Mouse (Mus musculus) testis, adult 2 months (tissue): ENCODE data around the gene Cyp2s1. TPM values are rescaled to one million over a fixed set of nuclear protein-coding genes. Genes with fewer than 3 reads are reported as not detected.
"Not testable (repeated sequence)": the region's sequence is repeated elsewhere in the genome, so short reads cannot be mapped to it uniquely, and the experiment has no call there.

ENCODE experiments used
- H3K27ac ChIP-seq: fragments of 200-500 bp; 2 replicates; pipeline ENCODE4 v1.5.1; 2012; ENCODE audit warnings: low read depth, low read length; ENCODE audit not compliant: control insufficient read depth, insufficient read depth
- H3K27me3 ChIP-seq: fragments of 200-500 bp; 2 replicates; pipeline ENCODE4 v1.6.1; 2012; ENCODE audit warnings: mild to moderate bottlenecking, low read length, moderate library complexity; ENCODE audit not compliant: control insufficient read depth, insufficient read depth
- H3K36me3 ChIP-seq: fragments of 200-500 bp; 2 replicates; pipeline ENCODE4 v1.6.1; 2012; ENCODE audit warnings: mild to moderate bottlenecking, low read length; ENCODE audit not compliant: control insufficient read depth, insufficient read depth
- H3K4me1 ChIP-seq: fragments of 200-500 bp; 2 replicates; pipeline ENCODE4 v1.6.1; 2012; ENCODE audit warnings: low read length; ENCODE audit not compliant: control insufficient read depth, insufficient read depth
- H3K4me3 ChIP-seq: fragments of 200-500 bp; 2 replicates; pipeline ENCODE4 v1.5.1; 2012; ENCODE audit warnings: low read depth, mild to moderate bottlenecking, low read length, moderate library complexity, mixed read lengths; ENCODE audit not compliant: control insufficient read depth
- CTCF ChIP-seq: fragments of 200-500 bp; IDR thresholded peaks from 2 replicates; pipeline ENCODE4 v1.5.1; 2012; ENCODE audit warnings: low read depth, mild to moderate bottlenecking, inconsistent platforms, low read length, moderate library complexity; ENCODE audit not compliant: control insufficient read depth, insufficient read depth, insufficient replicate concordance
- POLR2A ChIP-seq: fragments of 200-500 bp; IDR thresholded peaks from 2 replicates; pipeline ENCODE4 v1.6.1; 2012; ENCODE audit warnings: low read depth, mild to moderate bottlenecking, inconsistent platforms, low read length, moderate library complexity; ENCODE audit not compliant: control insufficient read depth
- polyA plus RNA-seq: library from polyadenylated mRNA; depleted of rRNA; stranded (reverse); fragments of >200 nt; gene quantifications from 2 replicates; pipeline ENCODE4 v1.2.3, GENCODE M21; 2012

Cyp2s1 gene
- polyA plus RNA-seq, 1 experiment, result 1.9 TPM

DNA sequence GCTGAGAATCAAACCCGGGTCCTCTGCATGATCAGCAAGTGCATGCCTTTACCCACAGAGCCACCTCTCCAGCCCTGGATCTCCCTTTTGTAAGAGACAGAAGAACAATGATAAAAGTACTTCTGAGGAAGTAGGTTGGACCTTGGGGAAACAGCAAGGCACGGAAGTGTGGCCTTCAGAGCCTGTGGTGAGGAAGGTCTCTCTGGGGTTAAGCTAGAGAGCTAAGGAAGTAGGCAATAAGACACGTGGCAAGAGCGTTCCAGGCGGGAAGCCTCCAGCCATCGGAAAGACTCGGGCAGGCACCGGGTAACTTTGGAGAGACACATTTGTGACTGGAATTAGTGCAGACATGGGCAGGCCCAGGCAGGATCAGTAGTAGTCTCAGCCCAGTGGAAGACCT is 21.9 kb downstream of the Cyp2s1 start:
- Histone ChIP-seq H3K4me1 (no peaks in the 10 kb centered on the region), H3K27me3 (no peaks in the 10 kb centered on the region), H3K27ac (no peak overlapping the region), H3K36me3 (no peaks in the 10 kb centered on the region), H3K4me3 (no peak overlapping the region)
- TF ChIP-seq CTCF (no peak), POLR2A (no peak)

DNA sequence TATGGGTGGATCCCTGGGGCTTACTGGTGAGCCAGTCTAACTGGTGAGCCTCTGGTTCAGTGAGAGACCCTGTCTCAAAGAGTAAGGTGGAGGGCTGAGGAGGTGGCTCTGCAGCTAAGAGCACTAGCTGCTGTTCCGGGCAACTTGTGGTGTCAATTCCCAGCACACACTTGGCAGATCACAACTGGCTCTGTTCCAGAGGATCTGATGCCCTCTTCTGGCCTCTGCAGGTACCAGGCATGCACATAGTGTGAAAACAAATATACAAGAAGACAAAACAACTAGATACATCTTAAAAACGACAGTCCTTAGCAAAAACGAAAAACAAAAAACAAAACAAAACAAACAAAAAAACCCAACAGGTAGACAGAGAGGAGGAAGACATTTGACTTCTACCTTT is 23.0 kb downstream of the Cyp2s1 start:
- no peaks in the 10 kb centered on the region for H3K36me3 ChIP-seq
- H3K4me1 ChIP-seq, result peaks cover under 1% of the 10 kb centered on the region; the same call in 1 of the 2 replicates
- no peaks in the 10 kb centered on the region for H3K27me3 ChIP-seq
- H3K4me3 ChIP-seq, result no peak overlapping the region
- TF ChIP-seq CTCF, result peak; percentile 9; the same call in 1 of the 2 replicates
- TF ChIP-seq POLR2A, result no peak
- no peak overlapping the region for H3K27ac ChIP-seq

DNA sequence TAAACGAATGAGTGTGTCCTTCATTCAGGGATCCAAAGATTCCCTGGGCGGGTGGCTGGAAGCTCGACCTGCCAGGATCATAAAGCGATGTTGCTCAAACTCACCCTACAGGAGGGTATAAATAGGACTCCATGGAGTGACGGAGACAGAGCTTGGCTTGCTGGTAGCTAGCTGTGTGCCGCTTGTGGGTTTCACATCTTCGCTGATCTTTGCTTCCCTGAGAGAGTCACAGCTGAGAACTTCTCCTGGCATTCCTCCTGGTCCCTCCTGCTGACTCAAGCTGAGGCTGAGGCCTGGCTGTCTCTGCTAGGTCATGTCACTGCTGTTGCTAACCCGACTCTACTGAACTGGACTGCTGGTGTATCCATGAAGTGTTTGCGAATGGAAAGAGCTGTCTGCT is 23.7 kb downstream of the Cyp2s1 start:
- H3K27me3 ChIP-seq, H3K36me3 ChIP-seq, H3K4me3 ChIP-seq, H3K4me1 ChIP-seq, H3K27ac ChIP-seq: not testable (repeated sequence)

DNA sequence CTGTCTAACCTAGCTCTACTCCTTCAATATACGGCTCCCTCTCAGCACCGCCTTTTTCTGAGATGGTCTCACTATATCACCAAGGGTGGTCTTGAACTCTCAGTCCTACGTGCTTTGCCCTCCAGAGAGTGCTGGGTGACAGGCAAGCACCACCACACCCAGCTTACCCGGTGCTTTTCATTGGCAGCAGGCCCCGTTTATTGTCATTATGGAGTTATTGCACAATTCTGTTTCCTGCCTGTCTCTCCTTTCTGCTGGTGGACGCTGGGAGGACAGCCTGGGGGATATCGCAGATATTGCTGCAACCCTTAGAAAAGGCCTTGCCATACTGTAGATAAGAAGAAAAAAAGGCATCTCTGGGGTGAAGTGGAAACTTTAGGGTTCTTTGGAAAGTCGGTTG is 26.1 kb downstream of the Cyp2s1 start:
- Histone ChIP-seq H3K36me3 (no peaks in the 10 kb centered on the region), H3K27me3 (no peaks in the 10 kb centered on the region)

DNA sequence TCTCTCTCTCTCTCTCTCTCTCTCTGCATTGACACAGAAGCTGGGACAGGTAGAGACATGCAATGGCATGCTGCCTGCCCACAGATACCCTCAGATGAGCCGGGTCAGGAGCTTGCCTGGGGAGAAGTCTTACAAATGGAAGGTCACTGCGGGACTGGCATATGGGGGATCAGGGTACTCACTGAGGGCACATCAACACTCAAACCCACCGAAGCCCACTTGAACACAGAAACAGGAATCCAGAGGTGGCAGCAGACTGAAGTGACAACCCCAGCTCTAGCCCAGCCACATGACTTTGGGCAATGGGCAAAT is 27.6 kb downstream of the Cyp2s1 start:
- H3K27me3 ChIP-seq, result no peaks in the 10 kb centered on the region
- H3K27ac ChIP-seq, result no peak overlapping the region
- H3K4me3 ChIP-seq, result no peak overlapping the region
- H3K4me1 ChIP-seq, result peaks cover 7% of the 10 kb centered on the region
- no peaks in the 10 kb centered on the region for H3K36me3 ChIP-seq
- TF ChIP-seq POLR2A (no peak), CTCF (no peak)

More for the DNA sequence above, 26.1 kb downstream of the Cyp2s1 start:
- no peak for TF ChIP-seq CTCF
- TF ChIP-seq POLR2A, result no peak
- Histone ChIP-seq H3K4me1 (peaks cover 7% of the 10 kb centered on the region), H3K27ac (no peak overlapping the region), H3K4me3 (no peak overlapping the region)

DNA sequence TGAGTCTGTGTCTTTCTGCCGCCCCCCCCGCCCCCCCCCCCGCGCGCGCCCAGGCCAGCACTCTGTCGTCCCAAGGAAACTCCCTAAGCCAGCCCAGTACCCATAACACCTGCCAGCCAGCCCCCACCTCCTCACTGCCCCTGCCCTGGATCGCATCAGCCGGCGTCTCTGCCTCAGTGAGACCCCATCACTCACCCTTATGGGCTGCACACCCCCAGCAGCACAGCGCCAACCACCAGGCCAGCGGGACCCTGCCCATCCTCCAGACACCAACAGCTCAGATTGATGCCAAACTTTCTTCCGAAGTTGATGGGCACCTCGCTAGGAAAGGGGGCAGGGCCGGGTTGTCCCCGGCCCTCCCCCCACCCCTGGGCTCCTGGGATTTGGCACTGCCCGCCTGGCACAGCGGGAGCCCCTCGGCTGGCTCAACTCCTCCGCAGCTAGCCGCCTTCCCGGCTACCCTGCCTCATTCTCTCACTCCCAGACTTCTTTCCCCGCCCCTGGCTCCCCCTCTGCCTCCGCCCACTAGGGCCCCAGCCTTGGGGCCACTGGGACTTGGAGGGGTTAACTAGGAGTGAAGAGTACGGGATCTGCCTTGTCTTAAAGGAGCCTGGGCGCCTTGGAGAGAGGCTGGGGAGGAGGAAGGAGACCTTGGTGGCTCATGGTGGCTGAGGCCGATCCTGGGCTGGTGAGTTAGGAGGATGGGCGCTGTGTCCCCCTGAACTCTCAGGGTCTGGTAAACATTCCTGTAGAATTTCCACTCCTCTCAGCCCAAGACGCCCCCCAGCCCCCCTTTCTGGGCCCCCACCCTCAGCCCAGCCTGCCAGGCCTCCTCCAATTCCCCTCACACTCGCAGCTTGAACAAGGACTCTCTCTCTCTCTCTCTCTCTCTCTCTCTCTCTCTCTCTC is 28.2 kb downstream of the Cyp2s1 start, which contains the start of gene Axl:
Axl (minus strand) TSS at position 486 of the 909 bp plus-strand sequence.
- no peaks in the 10 kb centered on the region for H3K27me3 ChIP-seq
- H3K36me3 ChIP-seq, result no peaks in the 10 kb centered on the region
- H3K4me1 ChIP-seq, result peaks cover 7% of the 10 kb centered on the region
- peak within 1 kb of the TSS; percentile 87 for H3K4me3 ChIP-seq
- TF ChIP-seq POLR2A, result peak; percentile 35; the same call in 1 of the 2 replicates
- no peak for TF ChIP-seq CTCF
- peak within 1 kb of the TSS; percentile 79 for H3K27ac ChIP-seq

DNA sequence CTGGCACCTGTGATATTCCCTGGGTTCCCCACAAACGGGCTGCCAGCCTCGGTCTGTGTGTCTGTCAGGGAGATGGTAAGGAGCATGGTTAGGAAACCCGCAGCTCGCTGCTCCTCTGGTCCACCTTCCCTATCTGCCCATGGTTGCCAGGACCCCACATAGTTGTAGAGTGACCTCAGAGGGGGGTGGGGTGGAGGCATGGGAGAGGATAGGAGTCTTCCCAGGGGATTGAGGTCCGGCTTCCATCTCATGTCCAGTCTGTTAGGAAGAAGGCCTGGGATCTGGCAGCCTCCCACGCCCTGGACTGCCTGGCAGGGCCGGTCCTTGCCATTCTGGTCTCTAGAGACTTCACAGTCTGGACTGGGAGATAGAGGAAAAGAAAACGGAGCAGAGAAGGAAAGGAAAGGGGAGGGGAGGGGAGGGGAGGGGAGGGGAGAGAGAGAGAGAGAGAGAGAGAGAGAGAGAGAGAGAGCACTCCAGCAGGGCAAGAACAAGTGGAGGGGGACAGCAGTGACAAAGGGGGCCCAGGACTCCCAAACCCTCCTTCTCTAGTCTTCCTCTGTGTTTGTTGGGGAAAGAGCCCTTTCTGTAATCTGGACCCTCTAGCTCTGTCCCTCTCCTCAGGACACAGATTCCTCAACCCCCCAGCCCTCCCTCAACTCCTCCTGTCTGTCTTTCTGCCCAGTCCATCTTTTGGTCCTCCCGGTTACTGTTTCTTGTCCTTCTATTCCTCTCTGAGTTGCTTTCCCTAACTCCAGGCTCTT is 29.1 kb downstream of the Cyp2s1 start:
- H3K36me3 ChIP-seq, result no peaks in the 10 kb centered on the region
- peaks cover 7% of the 10 kb centered on the region for H3K4me1 ChIP-seq
- peak overlapping the region; percentile 68 for H3K4me3 ChIP-seq
- H3K27ac ChIP-seq, result peak overlapping the region; percentile 76
- TF ChIP-seq CTCF (no peak), POLR2A (no peak)
- H3K27me3 ChIP-seq, result no peaks in the 10 kb centered on the region

DNA sequence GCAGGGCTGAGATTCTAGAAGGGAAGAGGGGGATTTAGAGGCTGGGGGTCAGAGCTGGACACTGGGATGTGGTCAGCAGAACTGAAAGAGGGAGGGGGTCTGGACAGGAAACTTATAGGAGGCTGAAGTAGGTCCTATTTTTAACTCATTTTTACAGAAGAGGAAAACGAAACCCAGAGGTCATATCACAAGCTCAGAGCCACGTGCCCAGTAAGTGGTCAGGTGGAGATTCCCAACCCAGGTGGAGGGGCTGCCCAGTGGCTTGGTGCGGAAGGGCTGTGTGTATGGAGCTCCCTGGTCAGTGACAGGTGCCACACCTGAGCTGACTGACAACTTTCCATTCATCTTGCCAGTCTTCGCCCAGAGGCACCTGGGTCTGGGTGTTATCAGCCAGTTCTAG is 29.7 kb downstream of the Cyp2s1 start:
- peak overlapping the region; percentile 37; the same call in 1 of the 2 replicates for H3K4me3 ChIP-seq
- no peaks in the 10 kb centered on the region for H3K27me3 ChIP-seq
- H3K36me3 ChIP-seq, result no peaks in the 10 kb centered on the region
- peaks cover 7% of the 10 kb centered on the region for H3K4me1 ChIP-seq
- peak overlapping the region; percentile 69 for H3K27ac ChIP-seq
- TF ChIP-seq CTCF (no peak), POLR2A (0 out of 2 replicates have a peak, but pooled peaks have one; percentile 16)
